Mouse (Mus musculus) lung, embryonic 14.5 days (tissue): Measurements from ENCODE around the gene Taar4. TPM values are rescaled to one million over a fixed set of nuclear protein-coding genes. Genes with fewer than 3 reads are reported as not detected.

Experiments
- ATAC-seq: fragments of 200-750 bp; cut with Nextera tagmentation; 2 replicates; pipeline ENCODE4 v1.8.0; 2017; ENCODE audit warnings: mild to moderate bottlenecking, moderate TSS enrichment, moderate library complexity; ENCODE audit not compliant: insufficient read depth
- DNase-seq: peaks from one replicate; pipeline ENCODE4 v3.0.0-alpha.2; 2015
- H3K27ac ChIP-seq: fragments of 300-500 bp; sonication (generic); 2 replicates; pipeline ENCODE4 v1.5.1; 2014; ENCODE audit warnings: low read depth, mild to moderate bottlenecking, moderate library complexity
- H3K27me3 ChIP-seq: fragments of 300-500 bp; sonication (generic); 2 replicates; pipeline ENCODE4 v1.6.1; 2014; ENCODE audit warnings: low read length, control low read depth; ENCODE audit not compliant: insufficient read depth
- H3K36me3 ChIP-seq: fragments of 300-500 bp; sonication (generic); 2 replicates; pipeline ENCODE4 v1.6.1; 2014; ENCODE audit warnings: control low read depth; ENCODE audit not compliant: insufficient read depth
- H3K4me1 ChIP-seq: fragments of 300-500 bp; sonication (generic); 2 replicates; pipeline ENCODE4 v1.6.1; 2014; ENCODE audit warnings: antibody characterized with exemption, control low read depth; ENCODE audit not compliant: insufficient read depth
- H3K4me2 ChIP-seq: fragments of 300-500 bp; sonication (generic); 2 replicates; pipeline ENCODE4 v1.6.1; 2014; ENCODE audit warnings: mild to moderate bottlenecking
- H3K4me3 ChIP-seq: fragments of 300-500 bp; sonication (generic); 2 replicates; pipeline ENCODE4 v1.5.1; 2014; ENCODE audit warnings: low read depth, low read length
- H3K9ac ChIP-seq: fragments of 300-500 bp; sonication (generic); 2 replicates; pipeline ENCODE4 v1.6.1; 2014
- H3K9me3 ChIP-seq: fragments of 300-500 bp; sonication (generic); 2 replicates; pipeline ENCODE4 v1.6.1; 2016; ENCODE audit warnings: low read depth, low read length, control low read depth
- CTCF ChIP-seq: IDR thresholded peaks from 2 replicates; pipeline ENCODE4 v1.5.1; 2016; ENCODE audit warnings: antibody characterized with exemption, low read depth
- WGBS: fragments of 180-500 bp; shearing (Covaris S2); extraction: QIAGEN DNeasy Blood & Tissue Kit; methylation state at CpG from one replicate; pipeline ENCODE4 v1.1.7; 2014; 5-methylcytosine and 5-hydroxymethylcytosine counted together
- polyA plus RNA-seq: library from polyadenylated mRNA; unstranded; fragments of >200 nt; fragmentation: Nextera tagmentation; extraction: Ambion mirVana; gene quantifications from 2 replicates; pipeline ENCODE4 v1.2.1, GENCODE M21; 2014

The Taar4 gene
- polyA plus RNA-seq, 1 experiment from 2014 or later = not detected

GRCm38 (mm10) chr10:23971256-23971655 lies 11.0 kb downstream of the Taar4 start:
- no peak overlapping the region for H3K9ac ChIP-seq
- TF ChIP-seq CTCF = no peak
- no peak overlapping the region for H3K4me2 ChIP-seq
- no peaks in the 10 kb centered on the region for H3K27me3 ChIP-seq
- 79% methylated on average over 5 of the region's 5 CpGs for WGBS
- no peaks in the 10 kb centered on the region for H3K4me1 ChIP-seq
- DNase-seq (no peak), ATAC-seq (no peak)
- H3K27ac ChIP-seq = no peak overlapping the region
- H3K36me3 ChIP-seq = no peaks in the 10 kb centered on the region
- H3K4me3 ChIP-seq = no peak overlapping the region
- no peaks in the 10 kb centered on the region for H3K9me3 ChIP-seq

GRCm38 (mm10) chr10:23977958-23978357 lies 17.7 kb downstream of the Taar4 start:
- no peak for DNase-seq
- TF ChIP-seq CTCF = no peak
- ATAC-seq = no peak
- Histone ChIP-seq H3K4me3 (no peak overlapping the region), H3K36me3 (no peaks in the 10 kb centered on the region), H3K27ac (no peak overlapping the region), H3K4me2 (no peak overlapping the region), H3K4me1 (no peaks in the 10 kb centered on the region), H3K27me3 (no peaks in the 10 kb centered on the region), H3K9me3 (no peaks in the 10 kb centered on the region), H3K9ac (no peak overlapping the region)
- 54% methylated on average over 4 of the region's 4 CpGs for WGBS

GRCm38 (mm10) chr10:23978901-23979705 lies 18.8 kb downstream of the Taar4 start:
- WGBS = 33% methylated on average over 16 of the region's 16 CpGs
- peak; percentile 86 for DNase-seq
- ATAC-seq = peak; percentile 85

GRCm38 (mm10) chr10:23985546-23985945 lies 25.3 kb downstream of the Taar4 start, which contains the start of gene Taar6:
Gene Taar6, minus strand, starts transcription at chr10:23985646.
- ATAC-seq (no peak), DNase-seq (no peak)
- H3K27me3 ChIP-seq = no peaks in the 10 kb centered on the region
- no peak within 1 kb of the TSS for H3K27ac ChIP-seq
- no peak within 1 kb of the TSS for H3K4me2 ChIP-seq
- H3K36me3 ChIP-seq = no peaks in the 10 kb centered on the region
- no peak for TF ChIP-seq CTCF
- H3K9ac ChIP-seq = no peak within 1 kb of the TSS
- WGBS = 72% methylated on average over 8 of the region's 8 CpGs
- H3K4me1 ChIP-seq = no peaks in the 10 kb centered on the region
- H3K4me3 ChIP-seq = no peak within 1 kb of the TSS
- H3K9me3 ChIP-seq = no peaks in the 10 kb centered on the region

More at GRCm38 (mm10) chr10:23978901-23979705, 18.8 kb downstream of the Taar4 start:
- Histone ChIP-seq H3K36me3 (no peaks in the 10 kb centered on the region), H3K9ac (no peak overlapping the region), H3K27me3 (no peaks in the 10 kb centered on the region), H3K27ac (no peak overlapping the region), H3K4me1 (no peaks in the 10 kb centered on the region), H3K9me3 (no peaks in the 10 kb centered on the region), H3K4me2 (no peak overlapping the region), H3K4me3 (no peak overlapping the region)
- TF ChIP-seq CTCF = peak; percentile 92

- DNase-seq = no peak
- no peaks in the 10 kb centered on the region for H3K27me3 ChIP-seq
- WGBS = 73% methylated on average over 5 of the region's 5 CpGs
- no peak overlapping the region for H3K9ac ChIP-seq
- no peaks in the 10 kb centered on the region for H3K9me3 ChIP-seq
- no peaks in the 10 kb centered on the region for H3K36me3 ChIP-seq
- TF ChIP-seq CTCF = no peak
- no peak overlapping the region for H3K4me2 ChIP-seq
- no peak overlapping the region for H3K27ac ChIP-seq
- ATAC-seq = no peak
- H3K4me3 ChIP-seq = no peak overlapping the region
- no peaks in the 10 kb centered on the region for H3K4me1 ChIP-seq
These were observed 26.1 kb downstream of the Taar4 start for GRCm38 (mm10) chr10:23986419-23986818.

GRCm38 (mm10) chr10:23993381-23993780 lies 33.1 kb downstream of the Taar4 start, which contains the start of gene Taar7a:
Gene Taar7a, minus strand, starts transcription at chr10:23993481.
- ATAC-seq (no peak), DNase-seq (no peak)
- 89% methylated on average over 3 of the region's 3 CpGs for WGBS
- no peak within 1 kb of the TSS for H3K4me3 ChIP-seq
- no peak within 1 kb of the TSS for H3K9ac ChIP-seq
- no peak within 1 kb of the TSS for H3K27ac ChIP-seq
- no peaks in the 10 kb centered on the region for H3K4me1 ChIP-seq
- TF ChIP-seq CTCF = no peak
- no peaks in the 10 kb centered on the region for H3K36me3 ChIP-seq
- H3K9me3 ChIP-seq = no peaks in the 10 kb centered on the region
- H3K4me2 ChIP-seq = no peak within 1 kb of the TSS
- H3K27me3 ChIP-seq = no peaks in the 10 kb centered on the region

GRCm38 (mm10) chr10:23999639-24000038 lies 39.3 kb downstream of the Taar4 start, which contains the start of gene Taar7b:
Gene Taar7b, plus strand, starts transcription at chr10:23999939.
- Histone ChIP-seq H3K9me3 (no peaks in the 10 kb centered on the region), H3K9ac (no peak within 1 kb of the TSS), H3K36me3 (no peaks in the 10 kb centered on the region), H3K27ac (no peak within 1 kb of the TSS), H3K4me2 (no peak within 1 kb of the TSS), H3K27me3 (no peaks in the 10 kb centered on the region), H3K4me3 (no peak within 1 kb of the TSS), H3K4me1 (no peaks in the 10 kb centered on the region)
- 74% methylated on average over 1 of the region's 1 CpGs for WGBS
- ATAC-seq (no peak), DNase-seq (no peak)
- no peak for TF ChIP-seq CTCF
